Mouse (Mus musculus) hindbrain, postnatal 0 days (tissue): Measurements from ENCODE around the gene Hoxb6. TPM values are rescaled to one million over a fixed set of nuclear protein-coding genes. Genes with fewer than 3 reads are reported as not detected.

ENCODE experiments used
- ATAC-seq: fragments of 200-750 bp; cut with Nextera tagmentation; 2 replicates; pipeline ENCODE4 v1.8.0; 2017; ENCODE audit warnings: mild to moderate bottlenecking, moderate TSS enrichment, moderate library complexity
- DNase-seq: peaks from one replicate; pipeline ENCODE4 v3.0.0-alpha.2; 2015; ENCODE audit warnings: low spot score
- H3K27ac ChIP-seq: fragments of 300-500 bp; sonication (generic); 2 replicates; pipeline ENCODE4 v1.5.1; 2014; ENCODE audit warnings: mild to moderate bottlenecking
- H3K27me3 ChIP-seq: fragments of 300-500 bp; sonication (generic); 2 replicates; pipeline ENCODE4 v1.6.1; 2014; ENCODE audit warnings: low read length, mixed read lengths; ENCODE audit not compliant: insufficient read depth
- H3K36me3 ChIP-seq: fragments of 300-500 bp; sonication (generic); 2 replicates; pipeline ENCODE4 v1.6.1; 2014; ENCODE audit warnings: low read length, mixed read lengths; ENCODE audit not compliant: insufficient read depth
- H3K4me1 ChIP-seq: fragments of 300-500 bp; sonication (generic); 2 replicates; pipeline ENCODE4 v1.6.1; 2014; ENCODE audit warnings: antibody characterized with exemption, low read length, mixed read lengths; ENCODE audit not compliant: insufficient read depth
- H3K4me2 ChIP-seq: fragments of 300-500 bp; sonication (generic); 2 replicates; pipeline ENCODE4 v1.6.1; 2014; ENCODE audit warnings: low read depth, mild to moderate bottlenecking, low read length, moderate library complexity, mixed read lengths
- H3K4me3 ChIP-seq: fragments of 300-500 bp; sonication (generic); 2 replicates; pipeline ENCODE4 v1.5.1; 2014; ENCODE audit warnings: low read length
- H3K9ac ChIP-seq: fragments of 300-500 bp; sonication (generic); replicated peaks from 2 replicates; pipeline ENCODE4 v1.6.1; 2014; ENCODE audit warnings: mild to moderate bottlenecking, low read length, moderate library complexity, mixed read lengths
- H3K9me3 ChIP-seq: fragments of 300-500 bp; sonication (generic); 2 replicates; pipeline ENCODE4 v1.6.1; 2016; ENCODE audit warnings: low read length, mixed read lengths
- CTCF ChIP-seq: IDR thresholded peaks from 2 replicates; pipeline ENCODE4 v1.5.1; 2016; ENCODE audit warnings: antibody characterized with exemption, control low read depth, low read depth
- WGBS: fragments of 180-500 bp; shearing (Covaris S2); extraction: QIAGEN DNeasy Blood & Tissue Kit; methylation state at CpG from one replicate; pipeline ENCODE4 v1.1.7; 2014; 5-methylcytosine and 5-hydroxymethylcytosine counted together
- polyA plus RNA-seq: library from polyadenylated mRNA; unstranded; fragments of >200 nt; fragmentation: Nextera tagmentation; extraction: Ambion mirVana; gene quantifications from 2 replicates; pipeline ENCODE4 v1.2.1, GENCODE M21; 2015
- total RNA-seq: library from RNA; depleted of rRNA; stranded (reverse); fragments of >200 nt; gene quantifications from 2 replicates; pipeline ENCODE4 v1.2.3, GENCODE M21; 2014

Gene Hoxb6
- total and polyA plus RNA-seq, 2 experiments from 2014 or later: 23.2 to 29.0 TPM

DNA sequence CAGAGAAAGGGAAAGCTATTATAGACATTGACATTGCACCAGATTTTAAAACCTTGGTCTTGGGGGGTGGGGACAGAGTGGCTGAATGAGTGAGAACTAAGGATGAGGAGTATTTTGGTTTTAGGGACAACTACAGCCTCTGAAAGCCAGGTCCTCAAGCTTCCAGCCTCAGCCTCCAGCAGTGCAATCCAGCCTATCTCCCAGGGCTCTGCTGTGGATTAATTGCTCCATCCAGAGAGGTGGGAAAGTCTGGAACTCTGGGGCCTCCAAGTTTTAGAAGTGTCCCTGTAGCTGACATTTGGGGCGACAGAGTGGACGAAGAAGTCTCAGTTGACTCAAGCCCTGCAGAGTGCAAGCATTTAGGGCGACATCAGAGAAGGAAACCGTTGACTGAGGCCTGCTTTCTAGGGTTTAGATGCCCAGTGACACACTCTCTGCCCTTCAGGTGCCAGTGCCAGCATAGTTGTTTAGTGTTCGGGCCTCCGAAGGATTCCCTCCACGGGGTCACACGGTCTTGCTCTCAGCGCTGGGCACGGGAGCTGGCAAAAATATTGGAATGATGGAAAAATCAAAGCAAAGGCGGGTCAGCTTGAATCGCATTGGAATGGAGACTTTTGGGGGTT lies 21.6 kb downstream of the Hoxb6 start:
- Histone ChIP-seq H3K4me2 (peak overlapping the region; percentile 24), H3K27ac (peak overlapping the region; percentile 68), H3K9ac (no peak overlapping the region), H3K36me3 (no peaks in the 10 kb centered on the region), H3K4me1 (no peaks in the 10 kb centered on the region), H3K9me3 (no peaks in the 10 kb centered on the region), H3K4me3 (no peak overlapping the region), H3K27me3 (peaks cover 86% of the 10 kb centered on the region)
- no peak for TF ChIP-seq CTCF
- DNase-seq (no peak), ATAC-seq (no peak)
- 11% methylated on average over 12 of the region's 12 CpGs for WGBS

DNA sequence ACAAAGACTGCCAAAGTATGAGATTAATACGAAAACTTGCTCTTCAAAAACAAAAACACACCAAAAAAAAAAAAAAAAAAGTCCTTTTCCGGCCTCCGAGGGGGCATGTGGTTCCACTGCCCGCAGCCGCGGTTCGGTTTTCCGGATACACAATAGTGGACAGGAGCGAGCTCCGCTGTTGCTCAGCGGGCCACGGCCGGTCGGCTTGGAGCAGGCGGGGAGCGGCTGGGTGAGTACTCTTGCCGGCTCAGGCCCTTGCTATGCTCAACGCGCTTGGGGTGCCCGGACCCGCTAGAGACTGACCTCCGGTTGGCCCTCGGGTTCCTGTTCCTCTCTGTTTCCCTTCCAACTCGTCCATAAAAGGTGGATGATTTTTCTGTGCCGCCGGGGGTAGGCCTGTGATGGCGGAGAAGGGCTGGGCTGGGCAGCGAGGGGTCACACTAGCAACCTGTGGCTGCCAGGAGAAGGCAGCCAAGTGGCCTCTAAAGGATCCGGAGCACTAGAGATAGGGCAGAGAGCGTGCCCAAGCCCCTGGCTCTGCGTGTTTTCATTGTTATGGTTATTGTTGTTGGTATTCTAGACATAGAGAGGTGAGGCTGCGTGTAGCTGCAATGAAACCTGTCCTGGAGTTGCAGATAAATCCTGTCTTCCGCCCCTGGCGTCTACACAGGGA lies 22.5 kb downstream of the Hoxb6 start:
- Histone ChIP-seq H3K9ac (peak overlapping the region; percentile 1; the same call in 1 of the 2 replicates), H3K36me3 (no peaks in the 10 kb centered on the region), H3K4me3 (peak overlapping the region; percentile 5; the same call in 1 of the 2 replicates), H3K27me3 (peaks cover 86% of the 10 kb centered on the region), H3K4me1 (no peaks in the 10 kb centered on the region), H3K9me3 (no peaks in the 10 kb centered on the region), H3K27ac (peak overlapping the region; percentile 68), H3K4me2 (peak overlapping the region; percentile 24)
- ATAC-seq (no peak), DNase-seq (no peak)
- TF ChIP-seq CTCF: no peak
- WGBS: 2% methylated on average over 34 of the region's 34 CpGs

DNA sequence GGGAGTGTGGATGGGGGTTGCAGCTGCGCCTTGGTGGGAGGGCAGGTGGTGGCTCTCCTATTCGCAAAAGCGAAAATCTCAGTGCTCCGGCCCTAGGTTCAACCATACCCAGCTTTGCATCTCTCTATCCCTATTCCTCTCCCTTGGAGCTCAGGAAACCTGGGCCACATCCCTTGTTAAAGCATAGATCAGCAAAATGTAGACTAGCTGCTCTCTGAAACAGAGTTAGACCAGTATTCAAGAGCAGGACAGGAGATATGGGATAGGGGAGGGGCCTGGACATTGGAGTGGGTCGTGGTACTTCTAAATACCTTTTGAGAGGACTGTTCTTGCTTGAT lies 23.0 kb downstream of the Hoxb6 start:
- TF ChIP-seq CTCF: no peak
- Histone ChIP-seq H3K4me3 (0 out of 2 replicates have a peak overlapping the region, but pooled peaks have one; percentile 5), H3K9me3 (no peaks in the 10 kb centered on the region), H3K4me2 (peak overlapping the region; percentile 24), H3K9ac (no peak overlapping the region; the same call in 1 of the 2 replicates), H3K36me3 (no peaks in the 10 kb centered on the region), H3K4me1 (no peaks in the 10 kb centered on the region), H3K27ac (peak overlapping the region; percentile 68; the same call in 1 of the 2 replicates), H3K27me3 (peaks cover 80% of the 10 kb centered on the region)
- DNase-seq (no peak), ATAC-seq (no peak)
- WGBS: 8% methylated on average over 5 of the region's 5 CpGs

DNA sequence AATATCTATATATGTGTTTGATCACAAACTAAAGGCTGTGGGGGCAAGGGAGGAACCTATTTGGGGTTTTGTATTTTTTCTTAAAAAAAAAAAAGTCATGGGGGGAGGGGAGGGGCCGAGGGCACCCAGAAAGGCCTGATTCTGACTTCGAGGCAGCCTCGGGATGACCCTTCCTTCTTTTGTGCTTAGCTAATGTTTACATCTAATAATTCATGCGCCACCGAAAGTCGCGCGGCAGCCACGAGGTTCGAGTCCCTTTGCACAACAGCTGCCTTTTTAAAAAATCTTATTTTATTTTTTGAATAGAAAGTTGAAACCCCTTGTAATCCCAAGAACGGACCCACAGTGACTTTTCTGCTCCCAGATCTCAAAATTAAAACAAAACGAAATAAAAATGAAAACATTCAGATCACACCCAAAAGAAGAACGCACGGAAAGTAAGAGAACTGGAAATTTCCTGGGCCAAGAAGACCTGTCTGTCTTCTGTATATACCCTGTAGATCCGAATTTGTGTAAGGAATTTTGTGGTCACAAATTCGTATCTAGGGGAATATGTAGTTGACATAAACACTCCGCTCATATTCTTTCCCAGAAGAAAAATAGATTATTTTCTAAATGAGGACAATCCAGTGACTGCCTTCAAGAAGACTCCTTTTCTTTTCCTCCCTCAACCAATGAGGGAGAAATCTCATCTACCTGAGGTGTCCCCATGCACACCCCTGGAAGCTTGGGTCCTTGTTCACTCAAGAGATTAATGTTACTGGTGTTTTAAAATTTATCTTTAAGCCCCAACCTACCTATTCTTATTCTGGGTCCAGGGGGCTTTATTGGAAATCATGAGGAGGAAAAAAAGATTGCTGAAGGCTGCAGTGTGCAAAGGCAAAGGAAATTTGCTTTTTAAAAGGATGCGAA lies 24.7 kb downstream of the Hoxb6 start:
- peak overlapping the region; percentile 56 for H3K4me2 ChIP-seq
- no peak for ATAC-seq
- peak overlapping the region; percentile 85; the same call in 1 of the 2 replicates for H3K27ac ChIP-seq
- 6% methylated on average over 18 of the region's 18 CpGs for WGBS
- H3K27me3 ChIP-seq: peaks cover 72% of the 10 kb centered on the region
- H3K9me3 ChIP-seq: no peaks in the 10 kb centered on the region
- H3K36me3 ChIP-seq: no peaks in the 10 kb centered on the region
- 0 out of 2 replicates have a peak overlapping the region, but pooled peaks have one; percentile 19 for H3K9ac ChIP-seq
- DNase-seq: no peak
- TF ChIP-seq CTCF: no peak
- no peaks in the 10 kb centered on the region for H3K4me1 ChIP-seq
- no peak overlapping the region for H3K4me3 ChIP-seq

DNA sequence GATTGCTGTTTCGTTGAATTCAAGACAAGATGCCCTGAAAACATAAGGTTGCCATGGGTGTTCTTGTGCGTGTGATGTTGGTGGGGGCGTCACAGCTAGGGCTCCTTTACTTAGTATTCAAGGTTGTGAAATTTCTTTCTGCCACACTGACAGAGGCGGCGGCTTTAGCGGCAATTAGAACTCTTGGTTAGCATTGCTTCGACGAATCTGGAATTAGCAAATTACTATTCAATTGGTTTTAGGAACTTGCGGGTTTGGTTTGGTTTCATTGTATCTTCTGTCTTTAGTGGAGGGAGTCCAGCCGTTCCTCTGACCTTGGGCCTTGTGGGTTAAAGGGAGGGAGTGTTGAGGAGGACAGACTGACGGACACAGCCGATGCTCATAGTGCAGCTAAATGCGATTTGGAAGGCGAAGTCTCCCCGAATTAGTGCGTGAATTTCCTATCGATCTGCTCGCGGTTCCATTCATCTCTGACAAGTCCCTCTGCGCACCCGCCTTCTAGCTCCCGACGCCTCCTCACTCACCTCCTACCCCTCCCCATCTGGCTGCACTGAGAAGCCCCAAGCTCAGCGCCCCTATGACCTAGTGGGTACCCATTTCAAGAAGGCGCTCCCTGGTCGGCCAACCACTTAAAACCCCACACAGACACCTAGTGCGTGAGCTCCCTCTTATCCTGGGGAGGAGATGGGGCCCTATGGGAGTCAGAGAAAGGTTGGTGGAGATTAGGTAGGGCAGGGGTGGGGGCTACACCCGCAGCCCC lies 25.5 kb downstream of the Hoxb6 start, which contains the start of gene Hoxb4:
Gene Hoxb4, plus strand, starts transcription at position 660 of the 760 bp plus-strand sequence.
- peak within 1 kb of the TSS; percentile 56 for H3K4me2 ChIP-seq
- H3K27me3 ChIP-seq: peaks cover 72% of the 10 kb centered on the region
- DNase-seq (no peak), ATAC-seq (peak; percentile 28; the same call in 1 of the 2 replicates)
- peak within 1 kb of the TSS; percentile 60 for H3K9ac ChIP-seq
- TF ChIP-seq CTCF: no peak
- H3K36me3 ChIP-seq: no peaks in the 10 kb centered on the region
- peak within 1 kb of the TSS; percentile 35 for H3K4me3 ChIP-seq
- no peaks in the 10 kb centered on the region for H3K9me3 ChIP-seq
- 1% methylated on average over 28 of the region's 28 CpGs for WGBS
- no peaks in the 10 kb centered on the region for H3K4me1 ChIP-seq
- peak within 1 kb of the TSS; percentile 85 for H3K27ac ChIP-seq
